Comparison of ENCODE assay signal across 18 mouse cellular contexts in the genomic region with DNA sequence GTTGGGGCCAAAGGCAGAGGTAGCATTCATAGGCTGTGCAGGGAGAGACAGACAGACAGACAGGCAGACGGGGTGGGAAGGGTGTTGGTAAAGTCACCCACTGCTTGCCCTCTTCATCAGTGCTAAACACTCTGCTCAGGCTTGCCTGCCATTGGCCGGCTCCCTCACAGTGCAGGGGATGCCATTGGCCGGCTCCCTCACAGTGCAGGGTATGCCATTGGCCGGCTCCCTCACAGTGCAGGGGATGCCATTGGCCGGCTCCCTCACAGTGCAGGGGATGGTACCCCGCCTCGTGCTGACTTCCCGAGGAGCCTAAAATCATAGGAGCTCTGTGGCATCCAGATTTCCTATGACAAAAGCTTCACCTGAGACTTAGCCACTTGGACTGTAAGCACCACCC. TPM values are rescaled to one million over a fixed set of nuclear protein-coding genes. Genes with fewer than 3 reads are reported as not detected.
DNase-seq lines count a peak whose midpoint lies in the region; ATAC-seq lines count a peak whose summit lies in the region.
"Had no signal": no experiment of that assay in that cellular context is flagged by ENCODE, and none has a peak within 500 bp of the region (broad histone marks: within the 10 kb centered on the region; RNA-seq: fewer than 3 reads in every experiment).

No protein-coding gene starts in this region.

- H3K4me3 ChIP-seq in limb, embryonic 11.5 days (ENCODE audit: low read depth, low read length), result no peak overlapping the region
- H3K4me3 ChIP-seq in limb, embryonic 10.5 days, result no peak overlapping the region
- H3K4me3 ChIP-seq in hindbrain, embryonic 13.5 days, result no peak overlapping the region
- H3K4me3 ChIP-seq: heart, embryonic 12.5 days; megakaryocyte, embryonic 14.5 days had no signal

- DNase-seq in limb, embryonic 11.5 days (ENCODE audit: low spot score), result no peak
- no peak for DNase-seq in limb, embryonic 10.5 days (ENCODE audit: low spot score)
- peak; percentile 64 for DNase-seq in testis, postnatal 14 days (ENCODE audit: low spot score)
- DNase-seq in testis, postnatal 10 days (ENCODE audit: low spot score), result no peak
- no peak for DNase-seq in heart, postnatal 14 days
- DNase-seq in cerebellum, adult 9-10 months, result no peak
- DNase-seq: adrenal gland, adult 2 months; cerebellum, adult 11-12 months; gastrocnemius, postnatal 14 days; heart, postnatal 4 days; kidney, adult 18-20 months; thymus, adult 2 months had no signal

- H3K27ac ChIP-seq in limb, embryonic 11.5 days (replicated peaks; ENCODE audit: low read depth, low read length), result no peak overlapping the region
- no peak overlapping the region for H3K27ac ChIP-seq in limb, embryonic 10.5 days
- H3K27ac ChIP-seq in hindbrain, embryonic 13.5 days, result no peak overlapping the region

- 0 out of 2 replicates have a peak, but pooled peaks have one; percentile 60 for ATAC-seq in limb, embryonic 11.5 days (ENCODE audit: insufficient number of reproducible peaks, low FRiP score, low TSS enrichment, low read depth)
- ATAC-seq in hindbrain, embryonic 13.5 days (ENCODE audit: low FRiP score), result 0 out of 2 replicates have a peak, but pooled peaks have one; percentile 59
- ATAC-seq: CD4-positive, CD25-positive, alpha-beta regulatory T cell, adult 4 months; lung, postnatal 0 days had no signal

- H3K27me3 ChIP-seq in limb, embryonic 11.5 days (ENCODE audit: control insufficient read depth, insufficient read depth, low read length), result no peaks in the 10 kb centered on the region
- peaks cover 13% of the 10 kb centered on the region; the same call in 1 of the 2 replicates for H3K27me3 ChIP-seq in limb, embryonic 10.5 days (ENCODE audit: low read depth, poor library complexity, severe bottlenecking)
- H3K27me3 ChIP-seq in hindbrain, embryonic 13.5 days, result no peaks in the 10 kb centered on the region

- no peaks in the 10 kb centered on the region for H3K36me3 ChIP-seq in limb, embryonic 11.5 days (ENCODE audit: control insufficient read depth, insufficient read depth, low read length)
- H3K36me3 ChIP-seq in limb, embryonic 10.5 days, result no peaks in the 10 kb centered on the region
- H3K36me3 ChIP-seq in hindbrain, embryonic 13.5 days, result peaks cover 97% of the 10 kb centered on the region
- H3K36me3 ChIP-seq: heart, embryonic 12.5 days had no signal

- H3K9me3 ChIP-seq in limb, embryonic 11.5 days (ENCODE audit: control insufficient read depth, low read length), result no peaks in the 10 kb centered on the region
- H3K9me3 ChIP-seq in limb, embryonic 10.5 days (replicated peaks), result no peaks in the 10 kb centered on the region
- no peaks in the 10 kb centered on the region for H3K9me3 ChIP-seq in hindbrain, embryonic 13.5 days
- H3K9me3 ChIP-seq: heart, embryonic 12.5 days; megakaryocyte, embryonic 14.5 days had no signal

- intact Hi-C loops in heart, postnatal 14 days (cut with DNase I), result no loop called here

- H3K9ac ChIP-seq in limb, embryonic 11.5 days (ENCODE audit: low read length), result no peak overlapping the region
- no peak overlapping the region for H3K9ac ChIP-seq in hindbrain, embryonic 13.5 days
- H3K9ac ChIP-seq: heart, embryonic 12.5 days had no signal

- H3K4me1 ChIP-seq in limb, embryonic 11.5 days (ENCODE audit: control insufficient read depth, insufficient read depth, low read length), result no peaks in the 10 kb centered on the region
- H3K4me1 ChIP-seq in limb, embryonic 10.5 days, result 0 out of 2 replicates have a peak, but pooled peaks cover 8% of the 10 kb centered on the region
- no peaks in the 10 kb centered on the region for H3K4me1 ChIP-seq in hindbrain, embryonic 13.5 days (replicated peaks)
- H3K4me1 ChIP-seq: heart, embryonic 12.5 days; megakaryocyte, embryonic 14.5 days had no signal

- WGBS in limb, embryonic 11.5 days, result 36% methylated on average over 8 of the region's 8 CpGs
- 48% methylated on average over 8 of the region's 8 CpGs for WGBS in limb, embryonic 10.5 days
- WGBS in hindbrain, embryonic 13.5 days, result 49% methylated on average over 8 of the region's 8 CpGs

- H3K4me2 ChIP-seq in limb, embryonic 11.5 days (ENCODE audit: low read depth, severe bottlenecking), result no peak overlapping the region
- no peak overlapping the region for H3K4me2 ChIP-seq in hindbrain, embryonic 13.5 days
- H3K4me2 ChIP-seq: heart, embryonic 12.5 days had no signal

RNA-seq across cellular contexts. Expression of gene Cntn2, which starts 59.1 kb away (rescaled TPM):
- 0.52 and 0.89 TPM in 2 replicates for polyA plus RNA-seq in limb, embryonic 11.5 days (2014; fragmentation: Nextera tagmentation; extraction: Ambion mirVana)
- 0.94 and 1.3 TPM in 2 replicates for polyA plus RNA-seq in limb, embryonic 10.5 days (2016; fragmentation: Nextera tagmentation; extraction: Ambion mirVana)
- 57.6 and 67.5 TPM in 2 replicates for polyA plus RNA-seq in hindbrain, embryonic 13.5 days (2015; fragmentation: Nextera tagmentation; extraction: Ambion mirVana)
- 1 to 10 TPM; 3.5 to 4.6 TPM for total RNA-seq in heart, postnatal 14 days (2021)
- total RNA-seq: adrenal gland, adult 2 months; MEL had no signal
- polyA plus RNA-seq: CD4-positive, CD25-positive, alpha-beta regulatory T cell, adult 4 months had no signal

Comparison
In these comparisons a context has a peak if more than half of its experiments do, and no peak if none do; other contexts are left out.
1. RNA of gene Cntn2, which starts 59.1 kb away (polyA plus RNA-seq): 57.6 to 67.5 TPM in hindbrain, embryonic 13.5 days; 0.94 to 1.3 TPM in limb, embryonic 10.5 days and 0.52 to 0.89 TPM in limb, embryonic 11.5 days; every median in the first group is over 10 times any median in the second.